Mouse (Mus musculus): ENCODE results near the gene Flcn.
A peak's percentile ranks its signal among the peaks of the same experiment; 100 is the strongest.
"Not testable (repeated sequence)": the region's sequence is repeated elsewhere in the genome, so short reads cannot be mapped to it uniquely, and the experiment has no call there.

The Flcn gene

GRCm38 (mm10) chr11:59809670-59810474 lies at the start of gene Flcn:
Gene Flcn (minus strand): TSS chr11:59810016.
- peak; percentile 95 for DNase-seq (ENCODE audit: low read depth)

GRCm38 (mm10) chr11:59852865-59853264 lies 43.0 kb upstream of the Flcn start:
- DNase-seq (ENCODE audit: low read depth), result no peak

GRCm38 (mm10) chr11:59847891-59848884 lies 38.4 kb upstream of the Flcn start:
- DNase-seq (ENCODE audit: low read depth), result peak; percentile 60

- peak; percentile 80 for DNase-seq (ENCODE audit: low read depth)
These were observed 37.3 kb upstream of the Flcn start for GRCm38 (mm10) chr11:59847131-59847530.

GRCm38 (mm10) chr11:59846311-59846710 lies 36.5 kb upstream of the Flcn start:
- no peak for DNase-seq (ENCODE audit: low read depth)

GRCm38 (mm10) chr11:59839459-59840126 lies 29.8 kb upstream of the Flcn start, which contains the start of gene Cops3:
Gene Cops3 (minus strand): TSS chr11:59839838.
- peak; percentile 98 for DNase-seq (ENCODE audit: low read depth)

GRCm38 (mm10) chr11:59839008-59839458 lies 29.2 kb upstream of the Flcn start, which contains the start of gene Nt5m:
Gene Nt5m (plus strand): TSS chr11:59839447.
- peak; percentile 94 for DNase-seq (ENCODE audit: low read depth)

- peak; percentile 23 for DNase-seq (ENCODE audit: low read depth)
These were observed 28.6 kb upstream of the Flcn start for GRCm38 (mm10) chr11:59838426-59838825.

GRCm38 (mm10) chr11:59837789-59838188 lies 28.0 kb upstream of the Flcn start:
- DNase-seq (ENCODE audit: low read depth), result not testable (repeated sequence)

GRCm38 (mm10) chr11:59821625-59822024 lies 11.8 kb upstream of the Flcn start:
- DNase-seq (ENCODE audit: low read depth), result no peak

GRCm38 (mm10) chr11:59817916-59818315 lies 8.1 kb upstream of the Flcn start:
- DNase-seq (ENCODE audit: low read depth), result no peak

GRCm38 (mm10) chr11:59815482-59816065 lies 5.8 kb upstream of the Flcn start:
- DNase-seq (ENCODE audit: low read depth), result no peak

GRCm38 (mm10) chr11:59814936-59815335 lies 5.1 kb upstream of the Flcn start:
- no peak for DNase-seq (ENCODE audit: low read depth)

- no peak for DNase-seq (ENCODE audit: low read depth)
These were observed 4.5 kb upstream of the Flcn start for GRCm38 (mm10) chr11:59814311-59814710.

- DNase-seq (ENCODE audit: low read depth), result no peak
These were observed 3.5 kb upstream of the Flcn start for GRCm38 (mm10) chr11:59813276-59813675.

GRCm38 (mm10) chr11:59811211-59811610 lies 1.4 kb upstream of the Flcn start:
- no peak for DNase-seq (ENCODE audit: low read depth)

- peak; percentile 32 for DNase-seq (ENCODE audit: low read depth)
These were observed 803 bp upstream of the Flcn start for GRCm38 (mm10) chr11:59810480-59811158.

GRCm38 (mm10) chr11:59809071-59809669 lies 646 bp downstream of the Flcn start:
- DNase-seq (ENCODE audit: low read depth), result peak; percentile 77

GRCm38 (mm10) chr11:59808170-59808960 lies 1.5 kb downstream of the Flcn start:
- no peak for DNase-seq (ENCODE audit: low read depth)

- DNase-seq (ENCODE audit: low read depth), result no peak
These were observed 4.2 kb downstream of the Flcn start for GRCm38 (mm10) chr11:59805656-59806055.
